Mouse (Mus musculus): ENCODE results near the gene Greb1. TPM values are rescaled to one million over a fixed set of nuclear protein-coding genes. Genes with fewer than 3 reads are reported as not detected.

Gene Greb1
- 1 to 10 TPM in 3 of 4 experiments, under 1 TPM in 1; 0.27 to 5.3 (median 1.1) TPM for total RNA-seq (2022)

- DNase-seq (ENCODE audit: low spot score in 2 of 2): no peak
These were observed at the start of gene Greb1 for GRCm38 (mm10) chr12:16800259-16800958. TSS of gene Greb1 (minus strand) at chr12:16800886.

DNA sequence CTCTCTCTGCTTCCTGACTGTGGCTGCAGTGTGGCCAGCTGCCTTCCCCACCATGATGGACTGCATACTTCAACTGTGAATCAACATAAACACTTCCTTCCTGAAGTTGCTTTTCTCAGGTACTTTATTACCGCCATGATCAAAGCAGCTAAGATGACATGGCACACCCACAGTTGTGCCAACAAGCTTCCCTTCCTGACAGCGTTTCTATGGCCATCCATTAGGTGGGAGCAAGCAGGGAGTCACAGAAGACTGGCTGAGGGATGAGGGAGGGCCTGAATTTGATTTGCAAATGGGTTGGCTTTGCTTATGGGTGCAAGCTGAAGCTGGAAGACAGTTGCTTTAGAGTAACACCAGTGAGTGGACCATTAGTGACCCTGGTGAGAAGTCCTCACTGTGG is 49.1 kb upstream of the Greb1 start:
- DNase-seq (ENCODE audit: low spot score in 2 of 2): no peak

DNA sequence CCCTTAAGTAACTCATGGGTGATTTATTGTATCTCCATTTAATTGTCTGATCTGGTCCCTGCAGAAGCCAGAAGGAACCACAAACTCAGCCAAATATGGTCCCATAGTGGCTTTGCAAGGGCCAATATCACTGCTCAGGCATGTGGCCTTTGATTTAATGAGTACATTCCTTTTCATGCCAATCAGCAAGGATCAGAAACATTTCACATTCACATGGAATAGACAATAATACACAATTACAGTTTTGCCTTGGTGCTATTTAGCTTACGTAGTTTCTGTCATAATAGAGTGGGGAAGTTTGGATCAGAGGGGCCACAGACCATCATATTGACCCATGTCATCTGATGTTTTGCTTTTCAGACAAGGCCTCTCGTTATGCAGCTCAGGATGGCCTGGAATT is 47.8 kb upstream of the Greb1 start:
- no peak for DNase-seq (ENCODE audit: low spot score in 2 of 2)

DNA sequence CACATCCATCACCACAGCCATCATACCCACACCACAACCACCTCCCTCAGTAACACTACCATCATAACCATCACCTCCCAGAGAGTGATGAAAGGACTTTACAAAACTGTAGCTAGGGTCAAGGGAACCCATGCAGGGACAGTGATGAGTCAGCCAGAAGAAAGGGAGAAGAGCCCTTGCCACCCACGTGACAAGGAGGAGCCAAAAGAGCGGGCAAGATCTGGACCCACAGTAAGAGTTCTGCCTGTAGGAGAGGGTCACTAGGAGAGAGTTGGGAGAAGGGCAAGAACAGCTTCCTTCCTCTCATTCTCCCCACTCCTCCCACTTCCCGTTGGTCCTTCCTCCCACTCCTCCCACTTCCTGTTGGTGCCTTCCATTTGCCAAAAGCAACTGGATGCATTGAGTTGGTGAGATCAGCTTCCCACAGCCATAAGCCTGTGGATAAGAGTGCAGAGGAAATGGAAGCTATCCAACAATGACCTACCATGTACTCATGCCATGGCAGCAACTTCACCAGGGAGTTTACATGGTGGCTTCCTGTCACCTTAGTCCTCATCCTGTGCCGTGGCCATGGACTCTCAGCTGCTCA is 46.6 kb upstream of the Greb1 start:
- no peak for DNase-seq (ENCODE audit: low spot score in 2 of 2)

DNA sequence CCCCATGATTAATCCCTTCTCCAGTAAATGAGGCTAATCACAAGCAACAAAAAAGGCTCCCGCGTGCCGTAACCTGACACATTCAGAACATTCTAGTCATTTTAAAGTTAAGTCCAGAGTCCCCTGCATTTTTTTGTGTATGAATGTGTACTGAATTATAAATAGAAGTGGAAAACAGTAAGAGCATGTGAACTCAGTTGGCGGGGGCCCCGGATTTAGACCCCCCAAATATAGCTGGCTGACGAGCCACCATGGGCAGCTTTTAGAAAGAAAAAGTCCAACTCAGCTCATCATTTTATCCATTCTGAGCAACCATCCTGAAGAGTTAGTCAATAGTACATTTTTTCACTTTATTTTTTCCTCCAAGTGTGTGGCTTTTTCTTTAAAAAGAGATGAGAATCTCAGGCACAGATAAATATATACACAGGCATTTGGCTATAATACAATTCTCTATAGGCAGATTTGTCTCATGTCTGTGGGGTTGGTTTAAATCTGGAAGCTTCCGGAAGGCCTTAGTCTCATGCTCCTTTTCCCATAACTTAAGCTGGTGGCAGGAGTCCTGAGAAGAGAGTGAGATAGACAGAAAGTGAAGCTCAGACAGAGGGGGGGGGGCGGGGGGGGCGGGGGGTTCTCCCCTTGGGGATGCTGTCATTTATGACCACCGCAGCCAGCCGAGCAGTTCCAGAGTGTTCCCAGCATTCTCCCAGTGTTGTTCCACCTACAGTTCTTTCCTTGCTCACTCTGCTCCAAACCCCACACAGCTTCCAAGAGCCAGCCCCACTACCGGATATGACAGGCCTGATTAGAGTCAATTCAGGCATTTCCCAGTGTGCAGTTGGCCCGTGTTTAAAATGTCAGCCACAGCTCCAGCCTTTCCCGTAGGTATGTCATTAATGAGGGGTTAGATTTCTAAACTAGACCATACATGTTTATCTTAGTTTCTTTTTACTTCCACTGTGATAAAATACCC is 44.2 kb upstream of the Greb1 start:
- DNase-seq (ENCODE audit: low spot score in 2 of 2): no peak

DNA sequence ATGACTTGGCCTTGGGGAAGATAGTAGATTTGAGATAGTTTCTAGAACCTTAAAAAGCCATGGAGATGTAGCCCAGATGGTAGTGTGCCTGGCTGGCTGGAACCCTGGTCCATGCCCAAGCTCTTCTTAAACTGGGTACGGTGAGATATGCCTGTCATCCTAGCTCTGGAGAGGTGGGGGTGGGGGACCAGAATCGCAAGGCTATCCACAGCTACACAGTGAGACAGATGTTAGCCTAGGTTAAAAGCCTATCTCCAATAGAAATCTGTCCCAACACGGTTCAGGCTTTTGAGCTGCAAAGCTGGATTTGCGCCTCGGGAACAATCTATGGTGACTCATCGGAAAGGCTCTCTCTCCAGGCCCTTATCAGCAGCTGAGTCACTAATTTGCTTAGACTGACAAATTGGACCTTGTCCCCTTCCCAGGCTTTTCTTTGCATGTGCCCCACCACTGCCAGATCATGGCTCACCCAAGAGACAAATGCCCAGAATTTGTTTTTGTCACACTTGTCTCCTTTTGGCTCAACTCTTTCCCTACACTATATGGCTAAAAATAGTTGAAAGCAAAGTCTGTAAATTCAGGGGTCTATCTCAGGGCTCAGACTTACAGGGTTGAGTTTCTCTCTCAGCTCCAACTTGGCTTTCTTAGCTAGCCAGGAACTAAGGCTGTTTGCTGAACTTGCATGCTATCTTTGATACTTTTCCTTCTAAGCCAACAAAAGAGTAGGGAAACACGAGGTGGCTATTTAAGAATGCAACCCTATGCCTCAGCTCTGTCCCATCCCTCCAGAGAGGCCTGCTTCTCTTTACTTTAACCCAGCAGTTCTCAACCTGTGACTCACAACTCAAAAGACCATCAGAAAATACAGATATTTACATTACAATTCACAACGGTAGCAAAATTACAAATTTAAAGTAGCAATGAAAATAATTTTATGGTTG is 40.4 kb upstream of the Greb1 start:
- DNase-seq (ENCODE audit: low spot score in 2 of 2): no peak

DNA sequence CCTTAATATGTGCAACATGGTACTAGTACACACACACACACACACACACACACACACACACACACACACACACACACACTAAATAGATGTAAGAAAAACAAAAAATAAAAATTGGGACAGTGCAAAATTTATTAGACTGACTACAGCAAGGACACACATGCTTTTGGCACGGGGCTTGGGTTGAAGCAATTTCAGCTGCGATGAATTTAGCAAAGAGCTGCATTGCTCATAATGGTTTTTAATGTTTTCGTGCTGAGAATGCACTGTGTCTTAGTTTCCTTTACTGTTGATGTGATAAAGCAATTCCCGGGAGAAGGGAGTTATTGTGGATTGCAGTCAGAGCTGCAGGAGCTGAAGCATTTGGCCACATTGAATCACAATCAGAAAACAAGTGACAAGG is 37.1 kb upstream of the Greb1 start:
- no peak for DNase-seq (ENCODE audit: low spot score in 2 of 2)

DNA sequence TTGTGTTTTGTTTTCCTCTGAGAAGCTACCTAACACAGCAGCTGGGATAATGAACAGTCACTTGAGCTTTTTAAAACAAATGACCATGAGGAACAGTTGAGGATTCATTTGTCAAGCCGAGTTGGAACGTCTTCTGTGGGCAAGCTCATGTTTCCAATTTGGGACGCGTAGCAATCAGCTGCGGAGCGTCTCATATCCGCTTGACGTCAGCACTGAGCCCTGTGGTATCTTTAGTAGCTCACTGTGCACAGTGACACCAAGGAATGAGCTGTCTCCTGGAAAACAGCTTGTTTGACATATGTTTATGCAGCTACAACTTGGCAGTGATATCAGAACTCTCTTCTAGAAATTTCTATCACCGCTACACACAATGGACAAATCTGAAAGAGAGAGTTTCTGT is 35.5 kb upstream of the Greb1 start:
- DNase-seq (ENCODE audit: low spot score in 2 of 2): peak; percentile 63 to 64

- no peak for DNase-seq (ENCODE audit: low spot score in 2 of 2)
These were observed 34.0 kb upstream of the Greb1 start for GRCm38 (mm10) chr12:16834701-16835100.

GRCm38 (mm10) chr12:16831071-16831470 is 30.4 kb upstream of the Greb1 start:
- DNase-seq (ENCODE audit: low spot score in 2 of 2): no peak

GRCm38 (mm10) chr12:16829785-16830184 is 29.1 kb upstream of the Greb1 start:
- DNase-seq (ENCODE audit: low spot score in 2 of 2): no peak

- DNase-seq (ENCODE audit: low spot score in 2 of 2): peak in 1 of 2 experiments; percentile 29
These were observed 27.8 kb upstream of the Greb1 start for GRCm38 (mm10) chr12:16828505-16828904.

GRCm38 (mm10) chr12:16823701-16824100 is 23.0 kb upstream of the Greb1 start:
- no peak for DNase-seq (ENCODE audit: low spot score in 2 of 2)

GRCm38 (mm10) chr12:16822181-16822734 is 21.6 kb upstream of the Greb1 start:
- DNase-seq (ENCODE audit: low spot score in 2 of 2): no peak

DNA sequence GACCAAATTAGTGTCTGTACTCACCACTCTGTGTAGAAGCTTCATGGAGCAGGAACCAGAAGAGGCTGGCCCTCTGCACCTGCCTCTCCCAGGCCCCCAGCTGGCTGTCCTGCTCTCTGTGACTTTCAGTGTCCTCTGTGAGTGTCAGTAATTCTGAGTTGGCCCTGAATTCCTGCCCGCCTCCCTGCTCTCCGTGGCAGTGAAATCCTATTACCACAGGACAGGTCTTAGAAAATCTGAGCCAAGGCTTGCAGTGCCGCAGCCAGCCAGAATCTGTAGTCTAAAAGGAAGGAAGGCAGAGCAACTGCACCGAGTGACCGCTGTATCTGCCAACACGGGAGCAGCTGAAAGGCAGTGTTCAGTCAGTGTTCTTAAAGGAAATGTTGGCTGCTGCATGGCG is 20.1 kb upstream of the Greb1 start:
- peak; percentile 42 to 71 for DNase-seq (ENCODE audit: low spot score in 2 of 2)

- DNase-seq (ENCODE audit: low spot score in 2 of 2): no peak
These were observed 17.8 kb upstream of the Greb1 start for GRCm38 (mm10) chr12:16818513-16818912.

- DNase-seq (ENCODE audit: low spot score in 2 of 2): no peak
These were observed 16.5 kb upstream of the Greb1 start for GRCm38 (mm10) chr12:16817147-16817546.

DNA sequence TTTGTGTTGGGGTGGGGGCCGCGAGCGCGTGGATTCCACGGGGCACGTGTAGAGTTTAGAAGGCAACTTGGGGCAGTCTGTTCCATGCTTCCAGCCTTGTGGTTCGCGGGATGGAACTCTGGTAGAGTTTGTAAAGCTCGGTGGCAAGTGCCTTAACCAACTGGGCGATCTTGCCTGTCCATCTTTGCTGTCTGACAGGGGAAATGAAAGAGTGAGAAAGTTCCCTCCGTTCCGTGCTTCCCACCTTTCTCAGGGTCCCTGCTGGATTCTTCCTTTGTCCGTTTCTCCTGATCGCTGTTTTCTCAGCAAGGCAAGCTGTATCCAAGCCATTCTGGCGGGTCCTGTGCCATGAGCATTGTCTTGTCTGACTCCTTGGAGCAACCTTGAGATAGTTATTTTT is 10.8 kb upstream of the Greb1 start:
- no peak for DNase-seq (ENCODE audit: low spot score in 2 of 2)

GRCm38 (mm10) chr12:16810525-16811431 is 10.1 kb upstream of the Greb1 start, which contains the start of gene E2f6:
TSS of gene E2f6 (plus strand) at chr12:16810963.
- DNase-seq (ENCODE audit: low spot score in 2 of 2): peak; percentile 67 to 74
